Mouse (Mus musculus): ENCODE data around the gene Lactbl1.

- TF ChIP-seq CTCF (IDR thresholded peaks at IDR 0.05; ENCODE audit: insufficient read depth, low read length): peak; percentile 66; the same call in 1 of the 2 replicates
- no peak for TF ChIP-seq POLR2A (IDR thresholded peaks at IDR 0.05; ENCODE audit: borderline replicate concordance, extremely low read depth, low read depth, low read length)
These were observed 1.1 kb upstream of the Lactbl1 start for GRCm38 (mm10) chr4:136621336-136621735.

All from lung, adult 2 months (tissue).